Mouse (Mus musculus) mouse trophoblast stem cell (cell line): ENCODE data around the gene Gm21188.
"Not testable (repeated sequence)": the region's sequence is repeated elsewhere in the genome, so short reads cannot be mapped to it uniquely, and the experiment has no call there.

Source experiments
- in situ Hi-C, 2 experiments: fragments of 300-500 bp; cut with MseI, MboI; formaldehyde crosslinking; loops; 2 replicates in 1 of 2; 3 replicates in 1 of 2; pipeline ENCODE4 v1.15.1; 2025

The Gm21188 gene

GRCm38 (mm10) chr13:120026911-120027310 is 25.1 kb downstream of the Gm21188 start, which contains the start of gene Gm36079:
Gene Gm36079, minus strand, starts transcription at chr13:120027011.
- in situ Hi-C loops: not testable (repeated sequence)

GRCm38 (mm10) chr13:120026373-120026772 is 25.6 kb downstream of the Gm21188 start:
- in situ Hi-C loops: not testable (repeated sequence)

- in situ Hi-C loops: not testable (repeated sequence)
Measured at GRCm38 (mm10) chr13:120025576-120025975, 26.4 kb downstream of the Gm21188 start.

- in situ Hi-C loops: not testable (repeated sequence)
Measured at GRCm38 (mm10) chr13:120025004-120025403, 27.0 kb downstream of the Gm21188 start.

- in situ Hi-C loops: not testable (repeated sequence)
Measured at GRCm38 (mm10) chr13:120024581-120024980, 27.4 kb downstream of the Gm21188 start.

- in situ Hi-C loops: not testable (repeated sequence)
Measured at GRCm38 (mm10) chr13:120021477-120021876, 30.5 kb downstream of the Gm21188 start.

GRCm38 (mm10) chr13:120015348-120016007 is 36.5 kb downstream of the Gm21188 start:
- in situ Hi-C loops: not testable (repeated sequence)

- in situ Hi-C loops: not testable (repeated sequence)
Measured at GRCm38 (mm10) chr13:120013962-120014361, 38.0 kb downstream of the Gm21188 start.

- in situ Hi-C loops: not testable (repeated sequence)
Measured at GRCm38 (mm10) chr13:120013544-120013943, 38.5 kb downstream of the Gm21188 start.

GRCm38 (mm10) chr13:120010068-120010467 is 41.9 kb downstream of the Gm21188 start:
- in situ Hi-C loops: not testable (repeated sequence)

GRCm38 (mm10) chr13:119999215-119999614 is 52.8 kb downstream of the Gm21188 start:
- in situ Hi-C loops: not testable (repeated sequence)

GRCm38 (mm10) chr13:119998442-119999086 is 53.4 kb downstream of the Gm21188 start:
- in situ Hi-C loops: not testable (repeated sequence)

- in situ Hi-C loops: not testable (repeated sequence)
Measured at GRCm38 (mm10) chr13:119991917-119992496, 60.0 kb downstream of the Gm21188 start.

GRCm38 (mm10) chr13:119991264-119991663 is 60.7 kb downstream of the Gm21188 start:
- in situ Hi-C loops: not testable (repeated sequence)
